Mouse (Mus musculus) fibroblast of lung, adult 2 months (primary cell): ENCODE data around the gene Mrpl12.
A peak's percentile ranks its signal among the peaks of the same experiment; 100 is the strongest.

Source experiments
- DNase-seq: peaks from one replicate; pipeline ENCODE4 v3.0.0-alpha.2; 2011; ENCODE audit warnings: low read depth

The Mrpl12 gene

GRCm38 (mm10) chr11:120472052-120472451 lies 12.4 kb upstream of the Mrpl12 start:
- DNase-seq = no peak

- no peak for DNase-seq
Observed at GRCm38 (mm10) chr11:120483448-120483934, 922 bp upstream of the Mrpl12 start.

- DNase-seq = no peak
Observed at GRCm38 (mm10) chr11:120485251-120485650, 838 bp downstream of the Mrpl12 start.

GRCm38 (mm10) chr11:120488516-120488915 lies 4.1 kb downstream of the Mrpl12 start:
- no peak for DNase-seq

GRCm38 (mm10) chr11:120489054-120489761 lies 4.8 kb downstream of the Mrpl12 start:
- peak; percentile 54 for DNase-seq

- no peak for DNase-seq
Observed at GRCm38 (mm10) chr11:120490291-120491046, 6.1 kb downstream of the Mrpl12 start.

GRCm38 (mm10) chr11:120491317-120492023 lies 7.1 kb downstream of the Mrpl12 start, which contains the start of gene Slc25a10:
Slc25a10 (plus strand) TSS chr11:120491840.
- DNase-seq = peak; percentile 61

GRCm38 (mm10) chr11:120492024-120492877 lies 7.8 kb downstream of the Mrpl12 start:
- DNase-seq = no peak

- DNase-seq = no peak
Observed at GRCm38 (mm10) chr11:120492878-120493203, 8.4 kb downstream of the Mrpl12 start.

- DNase-seq = no peak
Observed at GRCm38 (mm10) chr11:120493351-120493750, 8.9 kb downstream of the Mrpl12 start.

- no peak for DNase-seq
Observed at GRCm38 (mm10) chr11:120493911-120494310, 9.5 kb downstream of the Mrpl12 start.

GRCm38 (mm10) chr11:120497436-120497835 lies 13.0 kb downstream of the Mrpl12 start:
- no peak for DNase-seq

- DNase-seq = no peak
Observed at GRCm38 (mm10) chr11:120498226-120498625, 13.8 kb downstream of the Mrpl12 start.

GRCm38 (mm10) chr11:120498891-120499290 lies 14.5 kb downstream of the Mrpl12 start:
- no peak for DNase-seq

GRCm38 (mm10) chr11:120499894-120500293 lies 15.5 kb downstream of the Mrpl12 start:
- no peak for DNase-seq

- no peak for DNase-seq
Observed at GRCm38 (mm10) chr11:120500357-120500756, 15.9 kb downstream of the Mrpl12 start.

- no peak for DNase-seq
Observed at GRCm38 (mm10) chr11:120501018-120501417, 16.6 kb downstream of the Mrpl12 start.

- DNase-seq = no peak
Observed at GRCm38 (mm10) chr11:120501701-120502100, 17.3 kb downstream of the Mrpl12 start.

- no peak for DNase-seq
Observed at GRCm38 (mm10) chr11:120505661-120506060, 21.2 kb downstream of the Mrpl12 start.

- no peak for DNase-seq
Observed at GRCm38 (mm10) chr11:120506899-120507298, 22.5 kb downstream of the Mrpl12 start.

- DNase-seq = no peak
Observed at GRCm38 (mm10) chr11:120507611-120508289, 23.3 kb downstream of the Mrpl12 start.
